Mouse (Mus musculus) MEL (cell line): ENCODE data around the gene Tmem132d. TPM values are rescaled to one million over a fixed set of nuclear protein-coding genes. Genes with fewer than 3 reads are reported as not detected.

Experiments used
- DNase-seq: peaks from one replicate; pipeline ENCODE4 v3.0.0; 2011; ENCODE audit warnings: low read depth, low spot score
- H3K27ac ChIP-seq: 2 replicates; pipeline ENCODE4 v1.5.1; 2012; ENCODE audit warnings: low read depth, mild to moderate bottlenecking, control low read depth, low read length, moderate library complexity; ENCODE audit not compliant: control insufficient read depth
- H3K27me3 ChIP-seq, 2 experiments: fragments of 150-350 bp in 1 of 2; sonication (generic) in 1 of 2; 2 replicates each; pipeline ENCODE4 v1.6.1; 2012; ENCODE audit warnings: low read length in 2 of 2, mild to moderate bottlenecking in 2 of 2, improper control_type of control experiment in 1 of 2, moderate library complexity in 1 of 2; ENCODE audit not compliant: insufficient read depth in 2 of 2, control insufficient read depth in 1 of 2
- H3K36me3 ChIP-seq, 2 experiments: 2 replicates each; pipeline ENCODE4 v1.6.1; 2012 to 2014; ENCODE audit warnings: low read length in 2 of 2, improper control_type of control experiment in 1 of 2, inconsistent platforms in 1 of 2, mild to moderate bottlenecking in 1 of 2; ENCODE audit not compliant: insufficient read depth in 2 of 2, control insufficient read depth in 1 of 2
- H3K4me1 ChIP-seq, 2 experiments: fragments of 150-350 bp in 1 of 2; sonication (generic) in 1 of 2; 2 replicates each; pipeline ENCODE4 v1.6.1; 2012; ENCODE audit warnings: low read length in 2 of 2, improper control_type of control experiment in 1 of 2, mild to moderate bottlenecking in 1 of 2; ENCODE audit not compliant: insufficient read depth in 2 of 2, control insufficient read depth in 1 of 2
- H3K4me3 ChIP-seq, 2 experiments: fragments of 150-350 bp in 1 of 2; sonication (generic) in 1 of 2; 2 replicates each; pipeline ENCODE4 v1.5.1; 2012; ENCODE audit warnings: low read depth in 2 of 2, low read length in 2 of 2, mild to moderate bottlenecking in 2 of 2, moderate library complexity in 2 of 2, control low read depth in 1 of 2, improper control_type of control experiment in 1 of 2; ENCODE audit not compliant: control insufficient read depth in 1 of 2, insufficient read depth in 1 of 2
- H3K79me2 ChIP-seq: 2 replicates; pipeline ENCODE4 v1.6.1; 2012; ENCODE audit warnings: mild to moderate bottlenecking, low read length, moderate library complexity; ENCODE audit not compliant: control insufficient read depth, poor library complexity, insufficient read depth
- H3K9ac ChIP-seq: 2 replicates; pipeline ENCODE4 v1.6.1; 2012; ENCODE audit warnings: low read depth, mild to moderate bottlenecking, control low read depth, low read length, moderate library complexity; ENCODE audit not compliant: control insufficient read depth, poor library complexity, severe bottlenecking
- H3K9me3 ChIP-seq: fragments of 150-350 bp; sonication (generic); replicated peaks from 2 replicates; pipeline ENCODE4 v1.6.1; 2012; ENCODE audit warnings: mild to moderate bottlenecking, low read length, improper control_type of control experiment, moderate library complexity; ENCODE audit not compliant: insufficient read depth
- CHD1 ChIP-seq: IDR thresholded peaks from 2 replicates; pipeline ENCODE4 v1.6.1; 2012; ENCODE audit warnings: low read depth, mild to moderate bottlenecking, inconsistent platforms, low read length, improper control_type of control experiment
- CTCF ChIP-seq, 3 experiments: IDR thresholded peaks in 2 of 3; conservative IDR thresholded peaks in 1 of 3; 2 replicates each; pipeline ENCODE4 v1.5.1; 2011 to 2012; ENCODE audit warnings: low read length in 3 of 3, low read depth in 2 of 3, mild to moderate bottlenecking in 2 of 3, improper control_type of control experiment in 1 of 3, inconsistent platforms in 1 of 3, mixed read lengths in 1 of 3, moderate library complexity in 1 of 3; ENCODE audit not compliant: control insufficient read depth in 1 of 3, insufficient read depth in 1 of 3, poor library complexity in 1 of 3, severe bottlenecking in 1 of 3
- E2F4 ChIP-seq: IDR thresholded peaks from 2 replicates; pipeline ENCODE4 v1.6.1; 2011; ENCODE audit warnings: low read depth, low read length, improper control_type of control experiment, borderline replicate concordance
- ELF1 ChIP-seq: IDR thresholded peaks from 2 replicates; pipeline ENCODE4 v1.6.1; 2014; ENCODE audit warnings: low read depth, mild to moderate bottlenecking, inconsistent platforms, low read length, improper control_type of control experiment, moderate library complexity
- EP300 ChIP-seq, 2 experiments: IDR thresholded peaks; 2 replicates each; pipeline ENCODE4 v1.6.1; 2011; ENCODE audit warnings: improper control_type of control experiment in 2 of 2, low read length in 2 of 2, low read depth in 1 of 2, mild to moderate bottlenecking in 1 of 2
- ETS1 ChIP-seq: IDR thresholded peaks from 2 replicates; pipeline ENCODE4 v1.6.1; 2012; ENCODE audit warnings: low read depth, mild to moderate bottlenecking, inconsistent platforms, low read length, improper control_type of control experiment, moderate library complexity
- GABPA ChIP-seq: IDR thresholded peaks from 2 replicates; pipeline ENCODE4 v1.6.1; 2012; ENCODE audit warnings: low read depth, mild to moderate bottlenecking, inconsistent platforms, low read length, improper control_type of control experiment, moderate library complexity
- GATA1 ChIP-seq: IDR thresholded peaks from 2 replicates; pipeline ENCODE4 v1.6.1; 2011; ENCODE audit warnings: low read depth, low read length, improper control_type of control experiment
- JUND ChIP-seq: IDR thresholded peaks from 2 replicates; pipeline ENCODE4 v1.6.1; 2011; ENCODE audit warnings: low read depth, mild to moderate bottlenecking, improper control_type of control experiment, low read length
- MAX ChIP-seq: IDR thresholded peaks from 2 replicates; pipeline ENCODE4 v1.6.1; 2011; ENCODE audit warnings: low read length, improper control_type of control experiment
- MYB ChIP-seq: IDR thresholded peaks from 2 replicates; pipeline ENCODE4 v1.6.1; 2011; ENCODE audit warnings: mild to moderate bottlenecking, low read depth, low read length, improper control_type of control experiment
- MYC ChIP-seq: IDR thresholded peaks from 2 replicates; pipeline ENCODE4 v1.6.1; 2011; ENCODE audit warnings: low read depth, mild to moderate bottlenecking, low read length, improper control_type of control experiment, moderate library complexity
- NELFE ChIP-seq: IDR thresholded peaks from 2 replicates; pipeline ENCODE4 v1.6.1; 2011; ENCODE audit warnings: low read depth, low read length, improper control_type of control experiment
- NRF1 ChIP-seq: IDR thresholded peaks from 2 replicates; pipeline ENCODE4 v1.6.1; 2014; ENCODE audit warnings: low read depth, mild to moderate bottlenecking, inconsistent platforms, low read length, improper control_type of control experiment, moderate library complexity; ENCODE audit not compliant: poor library complexity, insufficient read depth, severe bottlenecking
- POLR2A ChIP-seq, 2 experiments: IDR thresholded peaks; 2 replicates each; pipeline ENCODE4 v1.6.1; 2011 to 2012; ENCODE audit warnings: low read length in 2 of 2, mild to moderate bottlenecking in 2 of 2, control low read depth in 1 of 2, improper control_type of control experiment in 1 of 2, low read depth in 1 of 2, moderate library complexity in 1 of 2; ENCODE audit not compliant: control insufficient read depth in 1 of 2, insufficient read depth in 1 of 2, poor library complexity in 1 of 2
- POLR2AphosphoS2 ChIP-seq: IDR thresholded peaks from 2 replicates; pipeline ENCODE4 v1.6.1; 2011; ENCODE audit warnings: low read length, improper control_type of control experiment
- POLR2AphosphoS5 ChIP-seq: IDR thresholded peaks from 2 replicates; pipeline ENCODE4 v1.6.1; 2012; ENCODE audit warnings: low read depth, borderline replicate concordance, mild to moderate bottlenecking, inconsistent platforms, low read length, moderate library complexity, mixed read lengths
- RAD21 ChIP-seq: IDR thresholded peaks from 2 replicates; pipeline ENCODE4 v1.6.1; 2011; ENCODE audit warnings: mild to moderate bottlenecking, low read depth, low read length, improper control_type of control experiment
- RCOR1 ChIP-seq: IDR thresholded peaks from 2 replicates; pipeline ENCODE4 v1.6.1; 2012; ENCODE audit warnings: low read depth, mild to moderate bottlenecking, inconsistent platforms, low read length, improper control_type of control experiment
- SIN3A ChIP-seq: IDR thresholded peaks from 2 replicates; pipeline ENCODE4 v1.6.1; 2012; ENCODE audit warnings: low read length, improper control_type of control experiment, inconsistent platforms
- TBP ChIP-seq: IDR thresholded peaks from 2 replicates; pipeline ENCODE4 v1.8.0; 2011; ENCODE audit warnings: low read depth, low read length, improper control_type of control experiment
- TCF12 ChIP-seq: IDR thresholded peaks from 2 replicates; pipeline ENCODE4 v1.6.1; 2014; ENCODE audit warnings: low read depth, mild to moderate bottlenecking, inconsistent platforms, low read length, improper control_type of control experiment, moderate library complexity
- UBTF ChIP-seq: IDR thresholded peaks from 2 replicates; pipeline ENCODE4 v1.6.1; 2012; ENCODE audit warnings: low read depth, mild to moderate bottlenecking, inconsistent platforms, low read length, improper control_type of control experiment, moderate library complexity, borderline replicate concordance; ENCODE audit not compliant: insufficient read depth
- USF1 ChIP-seq: IDR thresholded peaks from 2 replicates; pipeline ENCODE4 v1.6.1; 2014; ENCODE audit warnings: low read depth, mild to moderate bottlenecking, inconsistent platforms, low read length, improper control_type of control experiment, moderate library complexity
- ZC3H11A ChIP-seq: IDR thresholded peaks from 2 replicates; pipeline ENCODE4 v1.6.1; 2012; ENCODE audit warnings: low read depth, mild to moderate bottlenecking, inconsistent platforms, low read length, improper control_type of control experiment
- ZKSCAN1 ChIP-seq: IDR thresholded peaks from 2 replicates; pipeline ENCODE4 v1.6.1; 2012; ENCODE audit warnings: low read depth, mild to moderate bottlenecking, inconsistent platforms, low read length, improper control_type of control experiment, moderate library complexity
- polyA plus RNA-seq, 2 experiments: library from polyadenylated mRNA; stranded (reverse) in 1 of 2; unstranded in 1 of 2; fragments of >175 nt in 1 of 2; fragments of >200 nt in 1 of 2; gene quantifications; 2 replicates each; pipeline versions ENCODE4 v1.2.1 to v1.2.4; 2012; ENCODE audit warnings: low replicate concordance in 2 of 2, low read depth in 1 of 2; ENCODE audit not compliant: insufficient read length in 2 of 2, insufficient read depth in 1 of 2, missing spikeins in 1 of 2
- total RNA-seq: library from RNA; depleted of rRNA; stranded (reverse); fragments of 300-350 nt; gene quantifications from 2 replicates; pipeline ENCODE4 v1.2.3, GENCODE M21; 2012

The Tmem132d gene
- total and polyA plus RNA-seq, 3 experiments, result not detected

DNA sequence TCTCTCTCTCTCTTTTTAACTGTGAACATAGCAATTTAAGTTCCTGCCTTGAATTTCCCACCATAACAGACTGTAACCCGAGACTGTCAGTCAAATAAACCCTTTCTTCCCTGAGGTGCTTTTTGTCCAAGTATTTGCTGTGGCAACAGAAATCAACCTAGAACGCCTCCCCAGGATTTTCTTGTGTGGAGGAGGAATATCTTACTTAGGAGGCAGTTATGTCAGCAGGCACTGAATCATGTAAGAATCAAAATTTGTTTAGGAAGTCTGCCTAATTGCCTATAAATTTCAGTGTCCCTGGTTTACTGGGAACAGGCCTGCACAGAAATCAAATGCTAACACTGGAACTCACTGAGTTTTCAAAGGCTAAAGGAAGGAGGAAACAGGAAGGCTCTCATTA, 522.5 kb downstream of the Tmem132d start:
- no peak overlapping the region for H3K27ac ChIP-seq
- no peaks in the 10 kb centered on the region for H3K27me3 ChIP-seq
- H3K79me2 ChIP-seq, result no peaks in the 10 kb centered on the region
- no peak overlapping the region for H3K4me3 ChIP-seq
- H3K4me1 ChIP-seq, result no peaks in the 10 kb centered on the region
- H3K9ac ChIP-seq, result no peak overlapping the region
- no peak for DNase-seq
- no peaks in the 10 kb centered on the region for H3K9me3 ChIP-seq
- H3K36me3 ChIP-seq, result no peaks in the 10 kb centered on the region
- TF ChIP-seq GABPA, result no peak
- no peak for TF ChIP-seq ZC3H11A
- no peak for TF ChIP-seq MAX
- TF ChIP-seq TBP, result no peak
- no peak for TF ChIP-seq CHD1
- TF ChIP-seq E2F4, result no peak
- no peak for TF ChIP-seq ELF1
- TF ChIP-seq RAD21, result no peak
- TF ChIP-seq RCOR1, result no peak
- TF ChIP-seq USF1, result no peak
- TF ChIP-seq MYB, result no peak
- no peak for TF ChIP-seq UBTF
- TF ChIP-seq POLR2AphosphoS5, result no peak
- TF ChIP-seq MYC, result no peak
- TF ChIP-seq CTCF (IDR thresholded peaks at IDR 0.05 in 2 of 3, conservative IDR thresholded peaks at IDR 0.05 in 1 of 3; ENCODE audit: control insufficient read depth in 1 of 3, insufficient read depth in 1 of 3, low read depth in 2 of 3, low read length in 3 of 3, poor library complexity in 1 of 3, severe bottlenecking in 1 of 3), result no peak
- TF ChIP-seq NELFE, result no peak
- TF ChIP-seq GATA1, result no peak
- no peak for TF ChIP-seq NRF1

DNA sequence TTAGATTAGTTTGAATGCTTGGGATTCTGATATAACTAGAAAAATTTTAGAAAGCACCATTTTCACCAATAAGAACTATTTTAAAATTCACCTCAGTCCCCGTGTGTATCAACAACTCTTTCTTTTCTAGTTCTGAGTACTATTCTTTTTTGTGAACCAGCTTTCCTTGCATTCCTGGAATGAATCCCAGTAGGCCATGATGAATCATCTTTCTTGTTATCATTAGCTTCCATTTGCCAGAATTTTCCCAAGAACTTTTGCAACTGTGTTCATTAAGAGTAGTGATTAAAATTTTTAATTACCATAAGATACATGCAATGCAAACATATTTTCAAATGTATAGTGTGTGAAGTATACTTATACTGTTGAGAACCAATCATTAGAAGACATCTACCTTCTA, 537.7 kb downstream of the Tmem132d start:
- Histone ChIP-seq H3K36me3 (no peaks in the 10 kb centered on the region), H3K9me3 (no peaks in the 10 kb centered on the region)
- TF ChIP-seq ETS1 (no peak), MYC (no peak), RCOR1 (no peak), POLR2AphosphoS5 (no peak), TCF12 (no peak), EP300 (IDR thresholded peaks at IDR 0.05; ENCODE audit: low read depth in 1 of 2, low read length in 2 of 2) (no peak), POLR2A (IDR thresholded peaks at IDR 0.05; ENCODE audit: control insufficient read depth in 1 of 2, insufficient read depth in 1 of 2, low read depth in 1 of 2, low read length in 2 of 2, poor library complexity in 1 of 2) (no peak), SIN3A (no peak), ZC3H11A (no peak), JUND (no peak), ZKSCAN1 (no peak), CHD1 (no peak), USF1 (no peak), POLR2AphosphoS2 (no peak)

More for the DNA sequence above, 537.7 kb downstream of the Tmem132d start:
- Histone ChIP-seq H3K9ac (no peak overlapping the region), H3K4me1 (no peaks in the 10 kb centered on the region), H3K4me3 (no peak overlapping the region), H3K27me3 (no peaks in the 10 kb centered on the region), H3K27ac (no peak overlapping the region), H3K79me2 (no peaks in the 10 kb centered on the region)
- no peak for DNase-seq
